In the genomic region with DNA sequence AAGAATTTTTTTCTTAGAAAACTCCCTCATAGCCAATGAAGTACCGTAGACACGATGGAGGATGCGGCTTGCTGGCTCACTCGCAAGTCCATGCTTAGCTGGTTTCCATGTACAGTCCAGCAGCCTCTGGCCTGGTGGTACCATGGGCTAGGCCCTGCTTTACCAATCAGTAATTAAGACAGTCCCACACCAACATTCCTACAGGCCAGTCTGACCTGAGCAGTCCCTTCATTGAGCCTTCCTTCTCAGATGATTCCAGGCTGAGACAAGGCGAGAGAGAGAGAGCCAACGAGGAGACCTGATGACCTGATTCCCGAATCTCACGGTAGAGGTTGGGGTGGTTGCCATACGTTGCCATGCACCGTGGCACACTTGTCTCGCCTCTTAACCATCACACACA, we compare ENCODE assay signal across 21 mouse cellular contexts.
DNase-seq lines count a peak whose midpoint lies in the region; ATAC-seq and TF ChIP-seq lines count a peak whose summit lies in the region.
"Had no signal": no experiment of that assay in that cellular context is flagged by ENCODE, and none has a peak within 500 bp of the region (broad histone marks: within the 10 kb centered on the region; RNA-seq: fewer than 3 reads in every experiment).

No protein-coding gene starts in this region.

- intact Hi-C loops in heart, adult 2 months (cut with DNase I), result no loop called here
- intact Hi-C loops in heart, postnatal 10 days (cut with DNase I), result no loop called here

- no peaks in the 10 kb centered on the region for H3K27me3 ChIP-seq in forebrain, embryonic 11.5 days (ENCODE audit: control insufficient read depth, insufficient read depth, low read length)
- H3K27me3 ChIP-seq in forebrain, embryonic 13.5 days, result no peaks in the 10 kb centered on the region
- H3K27me3 ChIP-seq in heart, adult 2 months (ENCODE audit: control insufficient read depth, insufficient read depth, low read length), result no peaks in the 10 kb centered on the region
- no peaks in the 10 kb centered on the region for H3K27me3 ChIP-seq in heart, embryonic 10.5 days (ENCODE audit: insufficient read depth, poor library complexity, severe bottlenecking)
- H3K27me3 ChIP-seq: CH12.LX, Patski had no signal

- no peak overlapping the region for H3K9ac ChIP-seq in forebrain, embryonic 11.5 days (ENCODE audit: low read length)
- H3K9ac ChIP-seq in forebrain, embryonic 13.5 days, result no peak overlapping the region
- no peak overlapping the region for H3K9ac ChIP-seq in heart, adult 2 months (ENCODE audit: low read depth, low read length)

- no peak for TF ChIP-seq POLR2A in heart, adult 2 months (IDR thresholded peaks at IDR 0.05; ENCODE audit: insufficient read depth, low read depth, low read length)

- no peak for TF ChIP-seq EP300 in heart, adult 2 months (IDR thresholded peaks at IDR 0.05; ENCODE audit: insufficient read depth, low read depth, low read length)

- no peaks in the 10 kb centered on the region for H3K9me3 ChIP-seq in forebrain, embryonic 11.5 days (ENCODE audit: control insufficient read depth, low read length)
- no peaks in the 10 kb centered on the region for H3K9me3 ChIP-seq in forebrain, embryonic 13.5 days (replicated peaks)
- H3K9me3 ChIP-seq in heart, embryonic 10.5 days, result no peaks in the 10 kb centered on the region
- H3K9me3 ChIP-seq: G1E had no signal

- H3K27ac ChIP-seq in forebrain, embryonic 11.5 days (ENCODE audit: low read depth, low read length), result no peak overlapping the region
- H3K27ac ChIP-seq in forebrain, embryonic 13.5 days, result no peak overlapping the region
- no peak overlapping the region for H3K27ac ChIP-seq in heart, adult 2 months
- H3K27ac ChIP-seq in heart, embryonic 10.5 days, result no peak overlapping the region

- H3K36me3 ChIP-seq in forebrain, embryonic 11.5 days (ENCODE audit: control insufficient read depth, insufficient read depth, low read length), result peaks cover 3% of the 10 kb centered on the region; the same call in 1 of the 2 replicates
- peaks cover 78% of the 10 kb centered on the region for H3K36me3 ChIP-seq in forebrain, embryonic 13.5 days (ENCODE audit: poor library complexity, severe bottlenecking)
- H3K36me3 ChIP-seq in heart, adult 2 months (ENCODE audit: control insufficient read depth, insufficient read depth, low read length), result peaks cover 9% of the 10 kb centered on the region
- peaks cover 81% of the 10 kb centered on the region for H3K36me3 ChIP-seq in heart, embryonic 10.5 days

- TF ChIP-seq CTCF in heart, adult 2 months (IDR thresholded peaks at IDR 0.05), result no peak

- no peaks in the 10 kb centered on the region for H3K79me2 ChIP-seq in heart, adult 2 months (replicated peaks; ENCODE audit: control insufficient read depth, insufficient read depth, low read length)

- WGBS in forebrain, embryonic 11.5 days, result 91% methylated on average over 11 of the region's 11 CpGs
- 93% methylated on average over 11 of the region's 11 CpGs for WGBS in forebrain, embryonic 13.5 days
- 88% methylated on average over 11 of the region's 11 CpGs for WGBS in heart, adult 2 months
- 94% methylated on average over 11 of the region's 11 CpGs for WGBS in heart, embryonic 10.5 days

- ATAC-seq in forebrain, embryonic 11.5 days (replicated peaks; ENCODE audit: low FRiP score), result no peak
- ATAC-seq in forebrain, embryonic 13.5 days, result no peak
- ATAC-seq: activated CD4-positive, CD25-positive, alpha-beta regulatory T cell, adult 4 months; CD4-positive, CD25-positive, alpha-beta regulatory T cell, adult 4 months; Patski had no signal

- H3K4me2 ChIP-seq in forebrain, embryonic 11.5 days (ENCODE audit: low read depth, low read length, severe bottlenecking), result no peak overlapping the region
- H3K4me2 ChIP-seq in forebrain, embryonic 13.5 days, result no peak overlapping the region

- peak; percentile 41 for DNase-seq in forebrain, embryonic 11.5 days (ENCODE audit: low spot score)
- peak; percentile 87 for DNase-seq in heart, adult 11 months
- no peak for DNase-seq in heart, adult 2 months
- peak; percentile 58 for DNase-seq in heart, embryonic 10.5 days (ENCODE audit: low spot score)
- DNase-seq in heart, postnatal 10 days, result no peak
- DNase-seq: adrenal gland, adult 2 months; adrenal gland, adult 8-10 months; adrenal gland, postnatal 10 days; adrenal gland, postnatal 14 days; adrenal gland, postnatal 25 days; adrenal gland, postnatal 36 days; B cell, adult 2 months; cerebellum, adult 11 months; cerebellum, adult 11-12 months; cerebellum, adult 18-20 months had no signal

- H3K4me1 ChIP-seq in forebrain, embryonic 11.5 days (replicated peaks; ENCODE audit: control insufficient read depth, insufficient read depth, low read length), result no peaks in the 10 kb centered on the region
- no peaks in the 10 kb centered on the region for H3K4me1 ChIP-seq in forebrain, embryonic 13.5 days
- H3K4me1 ChIP-seq in heart, adult 2 months (ENCODE audit: control insufficient read depth, insufficient read depth, low read length), result no peaks in the 10 kb centered on the region
- no peaks in the 10 kb centered on the region for H3K4me1 ChIP-seq in heart, embryonic 10.5 days

- no peak overlapping the region for H3K4me3 ChIP-seq in forebrain, embryonic 11.5 days (ENCODE audit: low read depth, low read length)
- H3K4me3 ChIP-seq in forebrain, embryonic 13.5 days, result no peak overlapping the region
- H3K4me3 ChIP-seq in heart, adult 2 months, result no peak overlapping the region
- no peak overlapping the region for H3K4me3 ChIP-seq in heart, embryonic 10.5 days

Comparison
In these comparisons a context has a peak if more than half of its experiments do, and no peak if none do; other contexts are left out.
1. DNase-seq: peak in forebrain, embryonic 11.5 days (single experiment), heart, adult 11 months (single experiment) and heart, embryonic 10.5 days (single experiment); none in heart, adult 2 months (0 of 2) and heart, postnatal 10 days (0 of 2).